Mouse (Mus musculus): ENCODE data around the gene Gm9833.

Gene Gm9833

DNA sequence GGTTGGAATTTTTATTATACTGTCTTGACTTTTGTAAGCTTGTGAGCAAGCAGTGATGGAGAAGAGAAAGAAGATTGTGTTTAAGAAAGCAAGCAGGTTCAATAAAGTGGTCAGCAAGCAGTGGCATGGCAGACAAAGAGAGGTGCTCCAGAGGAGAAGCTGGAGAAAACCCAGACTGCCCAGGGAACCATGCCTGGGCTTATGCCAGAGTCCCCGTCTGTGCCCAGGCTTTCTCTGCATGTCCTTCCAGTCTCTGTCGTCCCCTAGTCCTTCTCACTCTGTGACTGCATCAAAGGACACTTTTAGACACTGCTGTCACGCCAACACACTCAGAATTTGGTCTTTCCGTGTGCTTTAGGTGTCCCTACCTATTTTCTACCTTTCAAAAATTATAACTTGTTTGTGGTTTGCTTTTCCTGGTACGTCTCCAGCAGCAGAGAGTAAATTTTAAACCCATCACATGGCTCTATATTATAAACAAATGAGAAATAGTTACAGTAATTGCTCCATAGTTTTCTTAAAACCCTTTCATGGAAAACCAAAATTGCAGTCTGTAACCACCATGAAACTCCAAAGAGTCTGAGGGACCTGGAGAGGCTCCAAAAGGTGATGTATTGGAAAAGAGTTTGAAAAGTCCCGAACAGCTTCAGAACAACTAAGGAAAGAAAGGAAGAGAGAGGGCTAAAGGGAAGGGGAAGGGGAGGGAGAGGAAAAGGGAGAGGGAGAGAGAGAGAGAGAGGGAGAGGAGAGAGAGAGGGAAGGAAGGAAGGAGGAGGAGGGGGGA is 34.2 kb downstream of the Gm9833 start:
- DNase-seq (ENCODE audit: extremely low spot score, low read depth, low spot score) = no peak

DNA sequence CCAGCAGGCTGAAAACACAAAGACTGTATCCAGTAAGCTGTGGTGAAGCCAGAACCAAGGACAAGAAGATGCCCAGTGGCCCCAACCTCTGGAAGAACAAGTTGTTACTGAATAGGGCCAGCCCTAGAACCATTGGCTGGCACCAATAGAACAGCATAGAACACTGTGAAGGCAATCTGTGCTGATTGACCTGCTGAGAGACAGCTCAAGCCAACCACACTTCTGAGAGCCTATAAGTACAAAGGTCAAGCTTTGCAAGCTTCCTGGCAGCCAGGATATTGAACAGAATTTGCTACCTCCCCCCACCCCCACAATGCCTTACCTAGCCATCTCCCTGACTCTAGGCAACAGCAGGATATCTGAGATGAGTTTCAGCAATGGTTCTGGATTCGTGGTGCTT is 35.7 kb downstream of the Gm9833 start:
- DNase-seq (ENCODE audit: extremely low spot score, low read depth, low spot score) = no peak

DNA sequence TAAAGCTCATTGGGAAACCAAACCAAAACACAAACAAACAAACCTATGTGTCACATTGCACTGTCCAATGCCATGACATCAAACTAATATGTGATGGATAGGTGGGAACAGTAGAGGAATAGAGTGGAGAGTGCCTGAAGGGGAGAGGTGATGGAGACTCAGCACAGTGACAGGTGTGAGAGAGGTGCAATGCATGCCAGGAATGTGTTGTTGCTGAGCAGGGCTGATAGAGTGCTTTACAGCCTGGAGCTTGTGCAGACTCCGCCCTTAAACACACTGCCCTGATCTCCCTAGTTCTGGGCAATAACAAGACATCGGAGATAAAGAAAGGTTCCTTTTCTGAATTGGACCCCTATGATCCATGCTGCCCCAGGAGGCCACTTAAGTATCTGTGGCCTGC is 36.2 kb downstream of the Gm9833 start:
- DNase-seq (ENCODE audit: extremely low spot score, low read depth, low spot score) = no peak

DNA sequence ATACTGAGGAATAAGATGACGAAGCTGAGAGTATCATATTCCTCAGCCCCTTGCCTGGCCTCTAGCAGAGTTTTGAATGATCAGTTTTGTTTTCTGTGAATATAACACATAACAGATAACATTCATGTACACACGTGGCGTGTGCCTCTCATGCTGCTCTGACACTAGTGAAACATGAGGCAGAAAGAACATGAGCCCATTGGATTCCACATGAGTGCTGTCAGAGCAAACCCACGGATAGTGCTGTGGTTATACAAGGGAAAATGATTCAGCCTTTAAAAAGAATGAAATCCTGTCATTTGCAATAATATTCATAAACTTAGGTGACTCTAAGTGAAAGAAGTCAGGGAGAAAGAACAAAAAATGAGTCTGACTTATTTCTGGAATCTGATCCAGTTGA is 37.4 kb downstream of the Gm9833 start:
- DNase-seq (ENCODE audit: extremely low spot score, low read depth, low spot score) = no peak

DNA sequence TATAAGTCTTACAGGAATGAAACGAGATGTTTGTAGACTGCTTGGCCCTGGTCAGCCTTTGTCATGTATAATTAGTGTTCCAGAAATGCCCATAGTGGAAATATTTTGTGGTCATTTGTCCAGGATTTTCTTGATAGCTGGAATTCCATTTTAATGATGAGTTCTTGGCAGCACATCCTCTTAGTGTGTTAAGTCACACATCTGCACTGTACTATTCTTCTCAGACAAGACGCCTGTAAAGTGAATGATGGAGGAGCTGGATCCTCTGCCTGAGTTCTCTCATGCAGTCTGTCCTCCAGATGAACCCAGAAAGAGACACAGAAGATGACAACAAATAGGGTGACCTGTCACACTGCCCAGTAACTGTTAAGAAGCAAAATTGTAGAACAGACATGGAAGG is 38.1 kb downstream of the Gm9833 start:
- DNase-seq (ENCODE audit: extremely low spot score, low read depth, low spot score) = no peak

DNA sequence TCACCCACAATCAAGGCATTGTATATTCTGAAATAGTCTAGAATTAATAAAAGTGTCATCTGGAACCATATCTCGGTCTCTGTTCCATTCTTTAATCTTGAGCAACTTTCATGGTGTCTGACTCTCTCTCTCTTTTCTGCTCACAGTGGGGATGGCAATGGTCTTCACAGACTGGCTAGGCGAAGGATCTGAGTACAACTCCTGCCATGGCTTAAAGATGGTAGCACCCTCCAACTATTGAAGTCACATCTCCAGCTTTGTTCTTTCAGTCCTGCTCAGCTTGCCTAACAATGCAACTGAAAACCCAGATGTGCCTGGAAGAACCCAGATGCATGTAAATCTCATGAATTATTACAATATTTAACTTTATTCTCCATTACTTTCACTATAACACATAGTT is 38.6 kb downstream of the Gm9833 start:
- DNase-seq (ENCODE audit: extremely low spot score, low read depth, low spot score) = no peak

DNA sequence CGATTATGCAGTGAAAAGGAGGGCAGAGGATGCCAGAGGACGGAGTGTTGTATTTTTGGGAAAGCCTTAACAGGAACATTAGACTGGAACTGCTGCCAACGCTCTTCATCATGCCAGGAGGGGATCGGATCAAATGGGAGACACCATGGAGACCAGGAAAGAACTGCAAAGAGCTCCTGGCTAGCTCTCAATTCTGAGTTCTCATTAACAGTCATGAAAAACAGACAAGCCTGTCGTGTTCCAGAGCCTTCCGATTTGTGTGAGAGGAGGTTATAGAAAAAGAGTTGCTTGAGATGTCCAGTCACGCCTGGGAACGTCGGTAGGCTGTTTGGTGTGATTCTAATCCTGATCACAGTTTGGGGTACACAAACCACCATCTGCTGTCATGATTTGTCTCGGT is 39.0 kb downstream of the Gm9833 start:
- DNase-seq (ENCODE audit: extremely low spot score, low read depth, low spot score) = no peak

DNA sequence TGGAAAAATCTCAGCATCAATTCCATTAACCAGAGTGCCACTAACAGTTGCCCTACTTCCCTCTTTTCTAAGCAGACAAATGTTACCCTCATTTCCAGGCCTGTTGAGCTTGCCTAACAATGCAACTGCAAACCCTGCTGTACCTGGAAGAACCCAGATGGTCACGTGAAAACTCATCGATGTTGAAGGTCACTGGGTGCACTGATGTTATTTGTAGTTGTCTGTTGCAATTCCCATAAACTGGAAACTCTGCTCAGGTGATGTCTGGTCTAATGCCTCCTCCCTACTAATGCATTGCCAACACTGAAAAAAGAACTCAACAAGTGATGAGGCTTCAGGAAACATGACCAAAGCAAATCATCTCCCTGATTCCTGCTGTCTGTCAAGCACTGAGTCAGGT is 39.6 kb downstream of the Gm9833 start:
- no peak for DNase-seq (ENCODE audit: extremely low spot score, low read depth, low spot score)

All from hindlimb bud, embryonic 11.5 days (tissue).